Mouse (Mus musculus): ENCODE results near the gene Cmtm5.

DNA sequence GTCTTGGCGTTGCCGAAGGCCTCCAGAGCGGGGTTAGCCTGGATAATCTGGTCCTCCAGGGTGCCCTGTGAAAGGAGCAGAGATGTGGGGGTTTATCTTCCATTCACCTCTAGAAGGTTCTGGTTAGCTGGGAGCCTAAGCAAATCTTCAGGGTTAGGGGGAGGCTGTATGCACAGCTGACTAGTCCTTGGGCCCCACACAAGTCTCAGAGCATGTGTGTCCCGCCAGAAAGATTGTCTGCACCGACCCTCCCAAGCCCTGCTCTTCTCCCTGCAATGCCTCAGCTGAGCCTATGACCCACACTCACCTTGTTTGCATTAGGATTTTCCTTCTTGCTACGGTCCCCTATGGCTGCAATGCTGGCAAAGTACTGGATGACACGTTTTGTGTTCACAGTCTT is 26.7 kb downstream of the Cmtm5 start:
- no peak for TF ChIP-seq CTCF (IDR thresholded peaks at IDR 0.05; ENCODE audit: control insufficient read depth, insufficient read depth, insufficient replicate concordance, low read depth, low read length)
- no peak for TF ChIP-seq POLR2A (IDR thresholded peaks at IDR 0.05; ENCODE audit: control insufficient read depth, low read depth, low read length)

All from testis, adult 2 months (tissue).